Mouse (Mus musculus) cerebellum, adult 18-20 months (tissue): Measurements from ENCODE around the gene Ucn.

Experiments
- DNase-seq, 2 experiments: peaks; one replicate each; pipeline ENCODE4 v3.0.0; 2021

Gene Ucn

GRCm38 (mm10) chr5:31105814-31106335 lies 32.8 kb downstream of the Ucn start, which contains the start of gene Dnajc5g:
TSS of gene Dnajc5g (plus strand) at chr5:31106285.
- no peak for DNase-seq

GRCm38 (mm10) chr5:31095711-31096480 lies 42.7 kb downstream of the Ucn start:
- DNase-seq: no peak

GRCm38 (mm10) chr5:31094799-31095691 lies 43.6 kb downstream of the Ucn start:
- no peak for DNase-seq

GRCm38 (mm10) chr5:31094100-31094798 lies 44.4 kb downstream of the Ucn start:
- DNase-seq: no peak

GRCm38 (mm10) chr5:31093151-31094041 lies 45.2 kb downstream of the Ucn start:
- no peak for DNase-seq

GRCm38 (mm10) chr5:31092231-31092975 lies 46.2 kb downstream of the Ucn start:
- no peak for DNase-seq
